Mouse (Mus musculus) liver, postnatal 0 days (tissue): Measurements from ENCODE around the gene Rln3.

Experiments used
- CTCF ChIP-seq: sonication (generic); IDR thresholded peaks from 2 replicates; pipeline ENCODE4 v1.5.1; 2016; ENCODE audit warnings: antibody characterized with exemption, low read depth
- EP300 ChIP-seq: IDR thresholded peaks from 2 replicates; pipeline ENCODE4 v1.6.1; 2016; ENCODE audit warnings: antibody characterized with exemption, low read depth, mild to moderate bottlenecking

DNA sequence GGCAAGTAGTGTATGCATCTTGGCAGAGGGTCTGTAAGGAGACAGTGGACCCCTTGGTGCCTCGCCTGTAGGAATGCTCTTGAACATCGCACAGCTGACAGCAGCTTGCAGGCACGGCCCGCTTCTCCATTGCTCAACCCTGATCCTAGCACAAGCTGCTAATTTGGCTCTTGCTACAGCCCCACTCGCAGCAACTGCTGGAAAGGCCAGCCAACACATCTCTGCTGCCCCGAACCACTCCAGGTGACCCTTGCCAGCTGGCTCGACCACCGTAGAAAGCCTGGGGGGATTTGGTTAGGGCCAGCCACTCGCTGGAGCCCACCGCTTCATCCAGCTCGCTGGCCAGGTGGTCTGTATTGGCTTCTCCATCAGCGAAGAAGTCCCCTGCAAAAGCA is 1.9 kb downstream of the Rln3 start:
- TF ChIP-seq CTCF (no peak), EP300 (no peak)
